Mouse (Mus musculus): ENCODE results near the gene Shf. TPM values are rescaled to one million over a fixed set of nuclear protein-coding genes. Genes with fewer than 3 reads are reported as not detected.

The Shf gene
- total and polyA plus RNA-seq, 2 experiments, result 6.6 to 14.0 TPM

DNA sequence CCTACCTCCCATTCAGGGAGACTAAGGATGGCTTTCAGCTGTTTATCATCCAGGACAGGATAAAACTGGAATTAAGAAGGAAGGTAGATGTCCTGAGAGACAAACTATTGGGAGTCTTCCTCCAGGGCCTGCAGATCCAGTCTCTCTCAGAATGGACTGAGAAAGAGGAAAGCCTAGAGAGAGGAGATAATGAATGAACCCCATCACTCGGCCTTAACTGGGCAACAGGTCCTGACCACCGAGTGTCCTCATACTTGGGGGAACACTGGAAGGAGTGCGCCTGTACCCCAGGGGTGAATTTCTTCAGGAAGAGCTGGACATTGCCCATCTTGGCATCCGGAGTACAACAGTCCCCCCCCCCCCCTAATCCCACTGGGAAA, 1.3 kb downstream of the Shf start:
- H3K4me1 ChIP-seq (ENCODE audit: control insufficient read depth, insufficient read depth, low read length), result peaks cover 7% of the 10 kb centered on the region
- H3K36me3 ChIP-seq (ENCODE audit: control insufficient read depth, insufficient read depth, low read length), result no peaks in the 10 kb centered on the region
- 26% methylated on average over 4 of the region's 4 CpGs for WGBS
- H3K9ac ChIP-seq (ENCODE audit: low read depth, low read length), result no peak overlapping the region; the same call in 1 of the 2 replicates
- no peaks in the 10 kb centered on the region for H3K27me3 ChIP-seq (ENCODE audit: control insufficient read depth, insufficient read depth, low read length)
- peaks cover 3% of the 10 kb centered on the region; the same call in 1 of the 2 replicates for H3K79me2 ChIP-seq (ENCODE audit: control insufficient read depth, insufficient read depth, low read length)
- H3K27ac ChIP-seq (replicated peaks; ENCODE audit: insufficient read depth, low read depth, low read length), result no peak overlapping the region
- H3K4me3 ChIP-seq (ENCODE audit: insufficient read depth, low read depth, low read length), result peak overlapping the region; percentile 91; the same call in 1 of the 2 replicates
- DNase-seq (ENCODE audit: extremely low read depth, low read depth, low spot score), result no peak
- no peak for TF ChIP-seq CTCF (IDR thresholded peaks at IDR 0.05; ENCODE audit: low read depth, low read length)
- no peak for TF ChIP-seq POLR2A (IDR thresholded peaks at IDR 0.05; ENCODE audit: extremely low read depth, insufficient read depth, low read length)

DNA sequence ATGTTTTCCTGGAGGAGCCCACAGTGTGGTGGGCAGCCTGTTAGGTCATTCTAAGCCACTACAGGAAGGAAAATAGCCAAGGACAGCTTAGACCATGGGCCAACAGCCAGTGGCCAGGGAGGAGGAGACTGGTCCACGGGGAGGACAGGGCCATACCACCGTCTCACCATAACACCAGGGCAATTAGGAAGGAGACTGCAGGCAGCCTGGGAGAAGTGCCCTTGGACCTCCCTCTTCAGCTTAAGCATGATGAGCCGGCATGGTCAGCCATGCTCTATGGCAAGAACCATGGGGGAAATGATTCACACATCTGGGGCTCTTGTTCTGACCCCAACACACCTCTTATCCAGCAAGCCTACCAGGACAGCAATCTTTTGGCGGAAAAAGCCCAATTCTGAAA, 1.8 kb downstream of the Shf start:
- no peak overlapping the region for H3K27ac ChIP-seq (replicated peaks; ENCODE audit: insufficient read depth, low read depth, low read length)
- no peak for TF ChIP-seq CTCF (IDR thresholded peaks at IDR 0.05; ENCODE audit: low read depth, low read length)
- no peak for TF ChIP-seq POLR2A (IDR thresholded peaks at IDR 0.05; ENCODE audit: extremely low read depth, insufficient read depth, low read length)
- H3K27me3 ChIP-seq (ENCODE audit: control insufficient read depth, insufficient read depth, low read length), result no peaks in the 10 kb centered on the region
- H3K79me2 ChIP-seq (ENCODE audit: control insufficient read depth, insufficient read depth, low read length), result peaks cover 3% of the 10 kb centered on the region; the same call in 1 of the 2 replicates
- no peak overlapping the region for H3K9ac ChIP-seq (ENCODE audit: low read depth, low read length)
- no peaks in the 10 kb centered on the region for H3K36me3 ChIP-seq (ENCODE audit: control insufficient read depth, insufficient read depth, low read length)
- DNase-seq (ENCODE audit: extremely low read depth, low read depth, low spot score), result no peak
- 57% methylated on average over 4 of the region's 4 CpGs for WGBS
- no peak overlapping the region for H3K4me3 ChIP-seq (ENCODE audit: insufficient read depth, low read depth, low read length)
- H3K4me1 ChIP-seq (ENCODE audit: control insufficient read depth, insufficient read depth, low read length), result peaks cover 7% of the 10 kb centered on the region

DNA sequence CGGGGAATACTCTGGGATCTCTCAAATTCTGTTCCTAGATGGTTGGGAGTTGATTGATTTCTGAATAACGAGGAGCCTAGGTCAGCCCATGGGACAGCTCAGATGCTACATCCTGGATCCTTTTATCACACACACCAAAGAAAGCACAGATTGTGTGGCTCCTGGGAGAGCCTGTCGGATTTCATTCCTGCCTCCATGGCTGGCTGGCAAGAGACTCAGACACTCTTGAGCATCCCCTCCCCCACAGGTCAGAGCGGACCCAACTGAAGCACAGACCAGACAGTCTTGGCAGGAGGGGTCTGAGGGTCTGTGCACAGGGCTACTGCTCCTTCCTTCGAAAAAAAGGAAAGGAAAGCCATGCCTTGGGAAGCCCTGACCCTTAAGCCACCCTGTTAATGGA, 2.3 kb downstream of the Shf start:
- 76% methylated on average over 5 of the region's 5 CpGs for WGBS
- Histone ChIP-seq H3K9ac (ENCODE audit: low read depth, low read length) (no peak overlapping the region), H3K4me1 (ENCODE audit: control insufficient read depth, insufficient read depth, low read length) (peaks cover 7% of the 10 kb centered on the region), H3K4me3 (ENCODE audit: insufficient read depth, low read depth, low read length) (no peak overlapping the region), H3K79me2 (ENCODE audit: control insufficient read depth, insufficient read depth, low read length) (peaks cover 3% of the 10 kb centered on the region; the same call in 1 of the 2 replicates), H3K36me3 (ENCODE audit: control insufficient read depth, insufficient read depth, low read length) (no peaks in the 10 kb centered on the region), H3K27ac (replicated peaks; ENCODE audit: insufficient read depth, low read depth, low read length) (no peak overlapping the region), H3K27me3 (ENCODE audit: control insufficient read depth, insufficient read depth, low read length) (no peaks in the 10 kb centered on the region)
- TF ChIP-seq CTCF (IDR thresholded peaks at IDR 0.05; ENCODE audit: low read depth, low read length), result no peak
- no peak for TF ChIP-seq POLR2A (IDR thresholded peaks at IDR 0.05; ENCODE audit: extremely low read depth, insufficient read depth, low read length)
- DNase-seq (ENCODE audit: extremely low read depth, low read depth, low spot score), result no peak

DNA sequence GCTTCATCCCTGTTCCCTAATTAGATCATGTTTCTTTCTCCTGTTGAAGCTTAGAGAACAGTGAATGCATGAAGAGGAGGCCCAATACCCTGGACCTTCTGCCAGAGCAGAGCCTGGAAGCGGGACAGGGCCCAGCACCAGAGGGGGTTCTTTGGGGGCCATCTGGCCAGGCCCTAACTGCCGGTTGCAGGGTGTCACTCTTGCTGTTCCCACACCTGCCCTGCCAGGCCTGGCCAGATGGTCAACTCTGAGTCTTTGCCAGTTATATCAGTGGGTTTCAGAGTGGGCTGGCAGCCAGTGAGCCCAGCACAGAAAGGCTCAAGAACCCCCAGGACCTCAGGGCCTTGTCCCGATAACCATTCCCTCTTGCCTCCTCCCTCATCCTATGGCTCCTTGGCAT, 2.9 kb downstream of the Shf start:
- DNase-seq (ENCODE audit: extremely low read depth, low read depth, low spot score), result no peak
- Histone ChIP-seq H3K4me1 (ENCODE audit: control insufficient read depth, insufficient read depth, low read length) (peaks cover 7% of the 10 kb centered on the region), H3K27ac (replicated peaks; ENCODE audit: insufficient read depth, low read depth, low read length) (no peak overlapping the region), H3K9ac (ENCODE audit: low read depth, low read length) (no peak overlapping the region), H3K36me3 (ENCODE audit: control insufficient read depth, insufficient read depth, low read length) (no peaks in the 10 kb centered on the region), H3K79me2 (ENCODE audit: control insufficient read depth, insufficient read depth, low read length) (peaks cover 3% of the 10 kb centered on the region; the same call in 1 of the 2 replicates), H3K4me3 (ENCODE audit: insufficient read depth, low read depth, low read length) (no peak overlapping the region), H3K27me3 (ENCODE audit: control insufficient read depth, insufficient read depth, low read length) (no peaks in the 10 kb centered on the region)
- 97% methylated on average over 3 of the region's 3 CpGs for WGBS
- TF ChIP-seq POLR2A (IDR thresholded peaks at IDR 0.05; ENCODE audit: extremely low read depth, insufficient read depth, low read length) (no peak), CTCF (IDR thresholded peaks at IDR 0.05; ENCODE audit: low read depth, low read length) (no peak)

DNA sequence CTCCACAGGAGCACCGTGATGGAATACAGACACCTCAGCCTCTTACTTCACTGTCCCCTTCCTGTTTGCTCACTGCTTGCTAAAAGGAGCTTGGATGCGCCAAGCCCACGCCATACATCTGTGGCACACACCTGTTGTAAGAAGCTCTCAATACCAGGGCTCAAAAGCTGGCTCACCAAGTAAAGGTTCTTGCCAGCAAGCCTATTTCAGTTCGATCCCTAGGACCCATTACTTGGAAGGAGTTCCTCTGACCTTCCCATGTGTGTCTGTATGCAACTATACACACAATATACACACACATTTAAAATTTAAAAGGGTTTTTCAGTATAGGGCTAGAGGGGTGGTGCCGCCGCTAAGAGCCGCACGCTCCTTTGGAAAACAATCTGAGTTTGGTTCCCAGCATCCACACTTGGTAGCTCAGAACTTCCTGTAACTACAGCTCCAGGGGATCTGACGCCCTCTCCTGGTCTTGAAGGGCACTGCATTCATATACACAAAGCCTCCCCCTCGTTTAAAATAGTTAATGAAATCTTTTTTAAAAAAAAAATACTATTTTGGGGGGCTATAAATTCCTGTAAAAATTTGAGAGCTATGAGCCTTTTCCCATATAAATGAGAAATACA, 3.6 kb downstream of the Shf start:
- peaks cover 7% of the 10 kb centered on the region for H3K4me1 ChIP-seq (ENCODE audit: control insufficient read depth, insufficient read depth, low read length)
- H3K4me3 ChIP-seq (ENCODE audit: insufficient read depth, low read depth, low read length), result no peak overlapping the region
- H3K27ac ChIP-seq (replicated peaks; ENCODE audit: insufficient read depth, low read depth, low read length), result no peak overlapping the region
- TF ChIP-seq POLR2A (IDR thresholded peaks at IDR 0.05; ENCODE audit: extremely low read depth, insufficient read depth, low read length) (no peak), CTCF (IDR thresholded peaks at IDR 0.05; ENCODE audit: low read depth, low read length) (peak; percentile 28; the same call in 1 of the 2 replicates)
- no peaks in the 10 kb centered on the region for H3K27me3 ChIP-seq (ENCODE audit: control insufficient read depth, insufficient read depth, low read length)
- DNase-seq (ENCODE audit: extremely low read depth, low read depth, low spot score), result no peak
- 86% methylated on average over 10 of the region's 10 CpGs for WGBS
- no peak overlapping the region for H3K9ac ChIP-seq (ENCODE audit: low read depth, low read length)
- H3K79me2 ChIP-seq (ENCODE audit: control insufficient read depth, insufficient read depth, low read length), result peaks cover 3% of the 10 kb centered on the region; the same call in 1 of the 2 replicates
- no peaks in the 10 kb centered on the region for H3K36me3 ChIP-seq (ENCODE audit: control insufficient read depth, insufficient read depth, low read length)

DNA sequence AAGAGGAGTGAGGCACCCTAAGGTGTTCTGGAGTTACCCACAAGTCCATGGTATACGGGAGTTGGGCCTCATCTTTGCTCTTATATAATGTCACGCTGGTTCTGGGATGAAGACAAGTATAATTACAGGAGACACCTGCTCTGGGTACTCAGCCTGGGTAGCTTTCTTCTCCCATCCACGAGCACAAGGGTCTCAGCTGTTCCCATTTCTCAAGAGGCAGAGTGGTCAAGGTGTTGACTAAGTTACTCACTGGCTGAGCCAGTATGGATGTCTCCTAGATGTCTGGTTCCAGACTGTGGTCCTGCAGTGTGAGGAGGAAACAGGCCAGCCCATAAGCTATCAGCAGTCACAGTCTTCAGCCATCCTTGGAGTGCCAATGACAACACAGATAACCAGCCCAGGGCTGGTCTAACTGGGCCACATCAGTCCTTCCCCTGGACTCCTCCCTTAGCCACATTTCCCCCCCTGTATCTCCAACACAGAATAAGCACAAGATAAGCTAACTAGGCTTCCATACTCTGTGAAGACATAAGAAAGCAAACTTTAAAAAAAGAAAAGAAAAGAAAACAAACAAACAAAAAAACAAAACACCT, 4.5 kb downstream of the Shf start:
- Histone ChIP-seq H3K4me1 (ENCODE audit: control insufficient read depth, insufficient read depth, low read length) (peaks cover 7% of the 10 kb centered on the region), H3K27me3 (ENCODE audit: control insufficient read depth, insufficient read depth, low read length) (no peaks in the 10 kb centered on the region), H3K9ac (ENCODE audit: low read depth, low read length) (no peak overlapping the region), H3K36me3 (ENCODE audit: control insufficient read depth, insufficient read depth, low read length) (no peaks in the 10 kb centered on the region), H3K27ac (replicated peaks; ENCODE audit: insufficient read depth, low read depth, low read length) (no peak overlapping the region), H3K4me3 (ENCODE audit: insufficient read depth, low read depth, low read length) (no peak overlapping the region), H3K79me2 (ENCODE audit: control insufficient read depth, insufficient read depth, low read length) (peaks cover 3% of the 10 kb centered on the region; the same call in 1 of the 2 replicates)
- 95% methylated on average over 3 of the region's 3 CpGs for WGBS
- no peak for TF ChIP-seq CTCF (IDR thresholded peaks at IDR 0.05; ENCODE audit: low read depth, low read length)
- TF ChIP-seq POLR2A (IDR thresholded peaks at IDR 0.05; ENCODE audit: extremely low read depth, insufficient read depth, low read length), result no peak
- DNase-seq (ENCODE audit: extremely low read depth, low read depth, low spot score), result no peak
